Mouse (Mus musculus): Measurements from ENCODE around the gene Gm45808. TPM values are rescaled to one million over a fixed set of nuclear protein-coding genes. Genes with fewer than 3 reads are reported as not detected.
A peak's percentile ranks its signal among the peaks of the same experiment; 100 is the strongest.

The Gm45808 gene
- polyA plus RNA-seq, 1 experiment from 2014 or later: not detected

DNA sequence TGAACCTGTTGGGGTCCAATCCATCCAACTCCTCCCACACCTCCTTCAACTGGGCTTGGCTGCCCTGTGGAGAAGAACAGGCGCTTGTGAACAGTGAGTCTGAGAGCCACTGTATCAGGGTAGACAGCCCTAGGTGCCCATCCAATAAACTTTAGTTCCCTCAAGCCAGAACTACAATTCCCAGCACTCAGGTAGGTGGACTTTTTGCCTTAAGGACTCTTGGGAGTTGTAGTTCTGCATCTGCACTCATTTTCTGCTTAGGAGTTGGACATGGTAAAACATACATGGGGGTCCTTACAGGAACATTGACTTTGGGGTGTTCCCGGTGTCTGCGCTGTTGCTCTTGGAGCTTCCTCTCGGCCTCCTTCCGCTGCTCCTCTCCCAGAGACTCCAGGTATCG lies 11.8 kb upstream of the Gm45808 start:
- Histone ChIP-seq H3K9ac (replicated peaks; ENCODE audit: low read length) (no peak overlapping the region), H3K4me1 (ENCODE audit: control insufficient read depth, insufficient read depth, low read length) (no peaks in the 10 kb centered on the region), H3K36me3 (replicated peaks; ENCODE audit: control insufficient read depth, insufficient read depth, low read depth, low read length) (peaks cover 5% of the 10 kb centered on the region), H3K9me3 (replicated peaks; ENCODE audit: control insufficient read depth, low read length) (no peaks in the 10 kb centered on the region), H3K27me3 (ENCODE audit: control insufficient read depth, insufficient read depth, low read length) (no peaks in the 10 kb centered on the region), H3K4me3 (ENCODE audit: low read depth, low read length) (no peak overlapping the region), H3K4me2 (ENCODE audit: low read depth, low read length) (no peak overlapping the region), H3K27ac (replicated peaks; ENCODE audit: low read depth, low read length) (no peak overlapping the region)
- ATAC-seq (replicated peaks; ENCODE audit: insufficient number of reproducible peaks, low FRiP score, low TSS enrichment, low read depth) (no peak), DNase-seq (ENCODE audit: low spot score) (no peak)
- 91% methylated on average over 6 of the region's 6 CpGs for WGBS

DNA sequence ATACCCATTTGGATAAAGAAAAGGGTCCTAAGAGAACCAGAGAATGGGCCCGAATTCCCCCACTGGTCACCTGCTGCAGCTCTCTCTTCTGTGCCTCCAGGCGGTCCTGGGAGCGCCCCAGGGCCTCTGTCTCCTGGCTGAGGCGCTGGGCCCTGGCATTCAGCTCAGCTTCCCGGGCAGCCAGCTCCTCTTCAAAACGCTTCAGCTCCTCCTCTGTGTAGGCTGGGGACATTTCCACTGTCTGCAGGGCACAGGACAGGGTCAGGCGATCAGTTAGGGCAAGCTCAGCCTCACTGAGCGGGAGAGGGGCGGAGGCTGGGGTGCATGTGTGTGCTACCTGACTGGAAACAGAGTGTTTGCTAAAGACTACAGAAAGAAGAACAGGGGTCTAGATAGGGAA lies 7.9 kb upstream of the Gm45808 start:
- Histone ChIP-seq H3K9me3 (replicated peaks; ENCODE audit: control insufficient read depth, low read length) (no peaks in the 10 kb centered on the region), H3K4me3 (ENCODE audit: low read depth, low read length) (no peak overlapping the region), H3K4me2 (ENCODE audit: low read depth, low read length) (no peak overlapping the region), H3K27ac (replicated peaks; ENCODE audit: low read depth, low read length) (no peak overlapping the region), H3K27me3 (ENCODE audit: control insufficient read depth, insufficient read depth, low read length) (no peaks in the 10 kb centered on the region), H3K4me1 (ENCODE audit: control insufficient read depth, insufficient read depth, low read length) (no peaks in the 10 kb centered on the region), H3K9ac (replicated peaks; ENCODE audit: low read length) (no peak overlapping the region), H3K36me3 (replicated peaks; ENCODE audit: control insufficient read depth, insufficient read depth, low read depth, low read length) (peaks cover 5% of the 10 kb centered on the region)
- no peak for DNase-seq (ENCODE audit: low spot score)
- WGBS: 77% methylated on average over 9 of the region's 9 CpGs
- ATAC-seq (replicated peaks; ENCODE audit: insufficient number of reproducible peaks, low FRiP score, low TSS enrichment, low read depth): no peak

- Histone ChIP-seq H3K9ac (replicated peaks; ENCODE audit: low read length) (no peak overlapping the region), H3K4me2 (ENCODE audit: low read depth, low read length) (no peak overlapping the region), H3K27me3 (ENCODE audit: control insufficient read depth, insufficient read depth, low read length) (no peaks in the 10 kb centered on the region), H3K36me3 (replicated peaks; ENCODE audit: control insufficient read depth, insufficient read depth, low read depth, low read length) (no peaks in the 10 kb centered on the region; the same call in none of the 2 replicates), H3K9me3 (replicated peaks; ENCODE audit: control insufficient read depth, low read length) (no peaks in the 10 kb centered on the region), H3K4me1 (ENCODE audit: control insufficient read depth, insufficient read depth, low read length) (no peaks in the 10 kb centered on the region; the same call in 1 of the 2 replicates), H3K27ac (replicated peaks; ENCODE audit: low read depth, low read length) (no peak overlapping the region), H3K4me3 (ENCODE audit: low read depth, low read length) (no peak overlapping the region)
- 93% methylated on average over 5 of the region's 5 CpGs for WGBS
- DNase-seq (ENCODE audit: low spot score) (no peak), ATAC-seq (replicated peaks; ENCODE audit: insufficient number of reproducible peaks, low FRiP score, low TSS enrichment, low read depth) (no peak)
Measured at GRCm38 (mm10) chr7:45492951-45493350, 6.3 kb upstream of the Gm45808 start.

DNA sequence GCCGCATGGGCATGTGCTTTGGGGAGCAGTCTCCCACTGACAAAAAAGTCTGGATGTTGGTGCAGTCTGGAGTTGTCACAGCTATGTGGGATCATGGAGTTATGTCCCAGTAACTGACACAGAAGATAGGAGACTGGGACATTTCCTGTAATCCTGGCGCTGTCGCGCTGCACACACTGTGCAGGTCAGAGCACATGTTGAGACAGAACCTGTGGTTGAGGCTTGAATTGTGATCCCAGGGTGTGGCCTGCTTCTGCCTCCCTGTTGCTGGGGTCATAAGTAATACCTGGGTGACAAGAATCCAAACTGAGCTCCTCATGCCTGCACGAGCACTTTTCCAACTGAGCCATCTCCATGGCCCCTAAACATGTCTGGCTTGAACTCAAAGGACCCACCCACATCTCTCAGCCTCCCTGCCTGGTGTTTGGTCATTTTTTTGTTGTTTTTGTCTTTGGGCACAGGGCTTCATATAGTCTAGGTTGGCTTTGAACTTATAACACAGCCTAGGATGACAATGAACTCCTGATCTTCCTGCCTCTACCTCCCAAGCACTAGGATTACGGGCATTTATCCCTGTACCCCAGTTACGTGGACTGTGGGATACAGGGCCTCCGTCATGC lies 5.7 kb upstream of the Gm45808 start:
- no peaks in the 10 kb centered on the region for H3K9me3 ChIP-seq (replicated peaks; ENCODE audit: control insufficient read depth, low read length)
- H3K4me3 ChIP-seq (ENCODE audit: low read depth, low read length): no peak overlapping the region
- DNase-seq (ENCODE audit: low spot score) (no peak), ATAC-seq (replicated peaks; ENCODE audit: insufficient number of reproducible peaks, low FRiP score, low TSS enrichment, low read depth) (no peak)
- H3K4me2 ChIP-seq (ENCODE audit: low read depth, low read length): no peak overlapping the region
- WGBS: 95% methylated on average over 8 of the region's 8 CpGs
- no peaks in the 10 kb centered on the region; the same call in none of the 2 replicates for H3K36me3 ChIP-seq (replicated peaks; ENCODE audit: control insufficient read depth, insufficient read depth, low read depth, low read length)
- no peak overlapping the region for H3K27ac ChIP-seq (replicated peaks; ENCODE audit: low read depth, low read length)
- no peak overlapping the region for H3K9ac ChIP-seq (replicated peaks; ENCODE audit: low read length)
- no peaks in the 10 kb centered on the region; the same call in 1 of the 2 replicates for H3K4me1 ChIP-seq (ENCODE audit: control insufficient read depth, insufficient read depth, low read length)
- H3K27me3 ChIP-seq (ENCODE audit: control insufficient read depth, insufficient read depth, low read length): no peaks in the 10 kb centered on the region

DNA sequence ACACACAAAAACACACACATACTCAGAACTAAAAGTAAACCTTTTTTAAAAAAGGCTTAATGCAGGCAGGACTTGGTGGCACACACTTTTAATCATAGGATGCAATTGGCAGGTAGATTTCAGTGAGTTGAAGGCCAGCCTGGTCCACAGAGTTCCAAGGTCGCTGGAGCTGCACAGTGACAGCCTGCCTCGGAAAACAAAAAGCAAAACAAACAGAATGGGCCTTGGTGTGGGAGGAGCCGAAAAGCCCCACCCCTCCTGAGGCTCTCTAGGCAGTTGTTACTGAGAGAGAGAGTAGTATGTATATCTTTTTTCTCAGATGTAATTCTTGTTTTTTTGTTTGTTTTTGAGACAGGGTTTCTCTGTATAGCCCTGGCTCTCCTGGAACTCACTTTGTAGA lies 4.7 kb upstream of the Gm45808 start:
- Histone ChIP-seq H3K27ac (replicated peaks; ENCODE audit: low read depth, low read length) (no peak overlapping the region), H3K9ac (replicated peaks; ENCODE audit: low read length) (no peak overlapping the region), H3K36me3 (replicated peaks; ENCODE audit: control insufficient read depth, insufficient read depth, low read depth, low read length) (no peaks in the 10 kb centered on the region; the same call in 1 of the 2 replicates), H3K9me3 (replicated peaks; ENCODE audit: control insufficient read depth, low read length) (no peaks in the 10 kb centered on the region), H3K4me1 (ENCODE audit: control insufficient read depth, insufficient read depth, low read length) (no peaks in the 10 kb centered on the region; the same call in 1 of the 2 replicates), H3K27me3 (ENCODE audit: control insufficient read depth, insufficient read depth, low read length) (no peaks in the 10 kb centered on the region), H3K4me2 (ENCODE audit: low read depth, low read length) (no peak overlapping the region), H3K4me3 (ENCODE audit: low read depth, low read length) (no peak overlapping the region)
- no peak for DNase-seq (ENCODE audit: low spot score)
- WGBS: 32% methylated on average over 3 of the region's 3 CpGs
- ATAC-seq (replicated peaks; ENCODE audit: insufficient number of reproducible peaks, low FRiP score, low TSS enrichment, low read depth): no peak

DNA sequence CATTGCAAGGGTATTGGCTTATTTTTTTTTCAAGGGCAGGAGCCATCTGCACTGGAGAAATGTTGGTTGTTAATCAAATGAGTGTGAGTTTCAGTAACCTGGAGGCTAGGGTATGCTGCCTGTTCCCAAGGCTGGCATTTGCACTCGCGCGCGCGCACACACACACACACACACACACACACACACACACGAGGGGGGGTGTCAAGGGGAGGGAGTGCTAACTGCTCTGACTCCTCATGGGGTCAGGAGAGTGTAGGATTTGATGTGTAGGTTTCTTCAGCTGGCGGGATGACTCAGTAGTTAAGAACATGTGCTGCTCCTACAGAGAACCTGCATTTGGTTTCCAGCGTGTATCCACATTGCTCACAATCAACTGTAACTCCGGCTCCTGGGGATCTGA lies 4.2 kb upstream of the Gm45808 start:
- no peaks in the 10 kb centered on the region; the same call in 1 of the 2 replicates for H3K36me3 ChIP-seq (replicated peaks; ENCODE audit: control insufficient read depth, insufficient read depth, low read depth, low read length)
- H3K9ac ChIP-seq (replicated peaks; ENCODE audit: low read length): no peak overlapping the region
- H3K4me2 ChIP-seq (ENCODE audit: low read depth, low read length): no peak overlapping the region
- no peak overlapping the region for H3K27ac ChIP-seq (replicated peaks; ENCODE audit: low read depth, low read length)
- no peak overlapping the region for H3K4me3 ChIP-seq (ENCODE audit: low read depth, low read length)
- 40% methylated on average over 9 of the region's 9 CpGs for WGBS
- no peak for ATAC-seq (replicated peaks; ENCODE audit: insufficient number of reproducible peaks, low FRiP score, low TSS enrichment, low read depth)
- no peaks in the 10 kb centered on the region for H3K27me3 ChIP-seq (ENCODE audit: control insufficient read depth, insufficient read depth, low read length)
- peak; percentile 57 for DNase-seq (ENCODE audit: low spot score)
- no peaks in the 10 kb centered on the region; the same call in 1 of the 2 replicates for H3K4me1 ChIP-seq (ENCODE audit: control insufficient read depth, insufficient read depth, low read length)
- no peaks in the 10 kb centered on the region for H3K9me3 ChIP-seq (replicated peaks; ENCODE audit: control insufficient read depth, low read length)

GRCm38 (mm10) chr7:45489578-45489977 lies 3.0 kb upstream of the Gm45808 start:
- H3K27me3 ChIP-seq (ENCODE audit: control insufficient read depth, insufficient read depth, low read length): no peaks in the 10 kb centered on the region
- ATAC-seq (replicated peaks; ENCODE audit: insufficient number of reproducible peaks, low FRiP score, low TSS enrichment, low read depth) (no peak), DNase-seq (ENCODE audit: low spot score) (no peak)
- H3K27ac ChIP-seq (replicated peaks; ENCODE audit: low read depth, low read length): no peak overlapping the region
- no peaks in the 10 kb centered on the region; the same call in 1 of the 2 replicates for H3K36me3 ChIP-seq (replicated peaks; ENCODE audit: control insufficient read depth, insufficient read depth, low read depth, low read length)
- H3K4me2 ChIP-seq (ENCODE audit: low read depth, low read length): no peak overlapping the region
- WGBS: 83% methylated on average over 7 of the region's 7 CpGs
- H3K4me1 ChIP-seq (ENCODE audit: control insufficient read depth, insufficient read depth, low read length): no peaks in the 10 kb centered on the region; the same call in 1 of the 2 replicates
- H3K4me3 ChIP-seq (ENCODE audit: low read depth, low read length): no peak overlapping the region
- no peaks in the 10 kb centered on the region for H3K9me3 ChIP-seq (replicated peaks; ENCODE audit: control insufficient read depth, low read length)
- no peak overlapping the region for H3K9ac ChIP-seq (replicated peaks; ENCODE audit: low read length)

- H3K36me3 ChIP-seq (replicated peaks; ENCODE audit: control insufficient read depth, insufficient read depth, low read depth, low read length): no peaks in the 10 kb centered on the region
- no peaks in the 10 kb centered on the region for H3K9me3 ChIP-seq (replicated peaks; ENCODE audit: control insufficient read depth, low read length)
- peak; percentile 60 for DNase-seq (ENCODE audit: low spot score)
- H3K27ac ChIP-seq (replicated peaks; ENCODE audit: low read depth, low read length): peak within 1 kb of the TSS; percentile 65; the same call in 1 of the 2 replicates
- peak within 1 kb of the TSS; percentile 38 for H3K4me3 ChIP-seq (ENCODE audit: low read depth, low read length)
- H3K4me2 ChIP-seq (ENCODE audit: low read depth, low read length): peak within 1 kb of the TSS; percentile 72
- no peaks in the 10 kb centered on the region for H3K27me3 ChIP-seq (ENCODE audit: control insufficient read depth, insufficient read depth, low read length)
- WGBS: 8% methylated on average over 37 of the region's 38 CpGs
- H3K4me1 ChIP-seq (ENCODE audit: control insufficient read depth, insufficient read depth, low read length): no peaks in the 10 kb centered on the region; the same call in 1 of the 2 replicates
- H3K9ac ChIP-seq (replicated peaks; ENCODE audit: low read length): peak within 1 kb of the TSS; percentile 67
- peak; percentile 46; the same call in 1 of the 2 replicates for ATAC-seq (replicated peaks; ENCODE audit: insufficient number of reproducible peaks, low FRiP score, low TSS enrichment, low read depth)
Measured at GRCm38 (mm10) chr7:45488293-45489204, 1.9 kb upstream of the Gm45808 start, which contains the start of gene Dhdh. Gene Dhdh, minus strand, starts transcription at chr7:45488805.

Data from embryonic facial prominence, embryonic 11.5 days (tissue).